Mouse (Mus musculus): ENCODE results near the gene Zfp143.

The Zfp143 gene

GRCm38 (mm10) chr7:110143863-110144262 lies 82.8 kb downstream of the Zfp143 start:
- no peak for DNase-seq

All from lung, postnatal 14 days (tissue).